Mouse (Mus musculus) CH12.LX (cell line): ENCODE results near the gene Pcsk6. TPM values are rescaled to one million over a fixed set of nuclear protein-coding genes. Genes with fewer than 3 reads are reported as not detected.

Experiments
- DNase-seq: peaks from one replicate; pipeline ENCODE4 v3.0.0-alpha.2; 2013; ENCODE audit errors: extremely low read depth
- H3K27ac ChIP-seq: 2 replicates; pipeline ENCODE4 v1.5.1; 2012; ENCODE audit warnings: low read depth, mild to moderate bottlenecking, control low read depth, moderate library complexity; ENCODE audit not compliant: insufficient read depth
- H3K27me3 ChIP-seq: replicated peaks from 2 replicates; pipeline ENCODE3; 2012; ENCODE audit warnings: inconsistent platforms
- H3K36me3 ChIP-seq, 2 experiments: replicated peaks in 1 of 2; 2 replicates each; pipeline versions ENCODE3 to v1.6.1; 2012; ENCODE audit warnings: inconsistent platforms in 1 of 2, low read length in 1 of 2, mild to moderate bottlenecking in 1 of 2, mixed read lengths in 1 of 2, moderate library complexity in 1 of 2; ENCODE audit not compliant: control insufficient read depth in 1 of 2, insufficient read depth in 1 of 2
- H3K4me1 ChIP-seq, 2 experiments: 2 replicates each; pipeline ENCODE4 v1.6.1; 2012; ENCODE audit warnings: inconsistent platforms in 1 of 2, moderate library complexity in 1 of 2; ENCODE audit not compliant: insufficient read depth in 2 of 2, control insufficient read depth in 1 of 2
- H3K4me2 ChIP-seq: 2 replicates; pipeline ENCODE4 v1.6.1; 2012; ENCODE audit warnings: low read depth, mild to moderate bottlenecking, control low read depth; ENCODE audit not compliant: poor library complexity, insufficient read depth, severe bottlenecking
- H3K4me3 ChIP-seq, 3 experiments: fragments of 150-350 bp in 1 of 3; sonication (generic) in 1 of 3; replicated peaks in 1 of 3; 2 replicates each; pipeline versions ENCODE3 to v1.5.1; 2011 to 2012; ENCODE audit warnings: low read depth in 2 of 3, low read length in 2 of 3, mild to moderate bottlenecking in 2 of 3, moderate library complexity in 2 of 3, control low read depth in 1 of 3, improper control_type of control experiment in 1 of 3, inconsistent platforms in 1 of 3, mixed read lengths in 1 of 3; ENCODE audit not compliant: poor library complexity in 1 of 3
- H3K79me2 ChIP-seq: replicated peaks from 2 replicates; pipeline ENCODE4 v1.6.1; 2012; ENCODE audit warnings: mild to moderate bottlenecking, moderate library complexity; ENCODE audit not compliant: control insufficient read depth, poor library complexity, insufficient read depth, severe bottlenecking; ENCODE audit errors: extremely low read depth
- H3K9ac ChIP-seq: 2 replicates; pipeline ENCODE4 v1.6.1; 2012; ENCODE audit warnings: low read depth, mild to moderate bottlenecking, control low read depth, moderate library complexity; ENCODE audit not compliant: insufficient read depth
- H3K9me3 ChIP-seq: replicated peaks from 2 replicates; pipeline ENCODE3; 2012; ENCODE audit warnings: low read length, inconsistent platforms, mixed read lengths
- CTCF ChIP-seq, 2 experiments: IDR thresholded peaks in 1 of 2; conservative IDR thresholded peaks in 1 of 2; 2 replicates each; pipeline ENCODE4 v1.5.1; 2011 to 2012; ENCODE audit warnings: low read depth in 2 of 2, low read length in 2 of 2, improper control_type of control experiment in 1 of 2, inconsistent platforms in 1 of 2, mild to moderate bottlenecking in 1 of 2, moderate library complexity in 1 of 2
- ELF1 ChIP-seq: IDR thresholded peaks from 2 replicates; pipeline ENCODE4 v1.6.1; 2014; ENCODE audit warnings: low read depth, mild to moderate bottlenecking, inconsistent platforms, low read length, improper control_type of control experiment
- GABPA ChIP-seq: IDR thresholded peaks from 2 replicates; pipeline ENCODE4 v1.6.1; 2012; ENCODE audit warnings: low read depth, low read length, improper control_type of control experiment, inconsistent platforms; ENCODE audit not compliant: insufficient replicate concordance
- HCFC1 ChIP-seq: IDR thresholded peaks from 2 replicates; pipeline ENCODE4 v1.6.1; 2012; ENCODE audit warnings: low read depth, mild to moderate bottlenecking, inconsistent platforms, low read length, improper control_type of control experiment
- JUN ChIP-seq: IDR thresholded peaks from 2 replicates; pipeline ENCODE4 v1.6.1; 2011; ENCODE audit warnings: low read depth, mild to moderate bottlenecking, low read length, improper control_type of control experiment, moderate library complexity; ENCODE audit not compliant: insufficient read depth
- KAT2A ChIP-seq: IDR thresholded peaks from 2 replicates; pipeline ENCODE4 v1.6.1; 2012; ENCODE audit warnings: low read length, improper control_type of control experiment, inconsistent platforms; ENCODE audit not compliant: insufficient replicate concordance
- MAX ChIP-seq: IDR thresholded peaks from 2 replicates; pipeline ENCODE4 v1.6.1; 2011; ENCODE audit warnings: low read length, improper control_type of control experiment
- MAZ ChIP-seq: IDR thresholded peaks from 2 replicates; pipeline ENCODE4 v1.6.1; 2012; ENCODE audit warnings: low read depth, mild to moderate bottlenecking, inconsistent platforms, low read length, improper control_type of control experiment, moderate library complexity
- MEF2A ChIP-seq: IDR thresholded peaks from 2 replicates; pipeline ENCODE4 v1.6.1; 2014; ENCODE audit warnings: low read depth, mild to moderate bottlenecking, inconsistent platforms, low read length, improper control_type of control experiment, borderline replicate concordance
- MYC ChIP-seq: IDR thresholded peaks from 2 replicates; pipeline ENCODE4 v1.6.1; 2011; ENCODE audit warnings: low read depth, mild to moderate bottlenecking, improper control_type of control experiment, low read length
- NELFE ChIP-seq: IDR thresholded peaks from 2 replicates; pipeline ENCODE4 v1.6.1; 2011; ENCODE audit warnings: low read depth, low read length, improper control_type of control experiment
- PAX5 ChIP-seq: IDR thresholded peaks from 2 replicates; pipeline ENCODE4 v1.6.1; 2012; ENCODE audit warnings: low read length, inconsistent platforms, mixed read lengths
- POLR2A ChIP-seq: IDR thresholded peaks from 2 replicates; pipeline ENCODE4 v1.6.1; 2011; ENCODE audit warnings: low read depth, mild to moderate bottlenecking, improper control_type of control experiment, low read length
- SIN3A ChIP-seq: IDR thresholded peaks from 2 replicates; pipeline ENCODE4 v1.6.1; 2012; ENCODE audit warnings: low read length, improper control_type of control experiment, inconsistent platforms
- TBP ChIP-seq: conservative IDR thresholded peaks from 2 replicates; pipeline ENCODE4 v1.6.1; 2011; ENCODE audit warnings: low read depth, low read length, improper control_type of control experiment
- TCF12 ChIP-seq: IDR thresholded peaks from 2 replicates; pipeline ENCODE4 v1.6.1; 2014; ENCODE audit warnings: low read depth, mild to moderate bottlenecking, inconsistent platforms, low read length, improper control_type of control experiment
- USF2 ChIP-seq: conservative IDR thresholded peaks from 2 replicates; pipeline ENCODE4 v1.6.1; 2011; ENCODE audit warnings: low read depth, low read length, improper control_type of control experiment
- ZC3H11A ChIP-seq: IDR thresholded peaks from 2 replicates; pipeline ENCODE4 v1.6.1; 2012; ENCODE audit warnings: low read depth, mild to moderate bottlenecking, inconsistent platforms, low read length, improper control_type of control experiment
- ZKSCAN1 ChIP-seq: IDR thresholded peaks from 2 replicates; pipeline ENCODE4 v1.6.1; 2012; ENCODE audit warnings: low read depth, inconsistent platforms, low read length, improper control_type of control experiment, borderline replicate concordance
- ZMIZ1 ChIP-seq: IDR thresholded peaks from 2 replicates; pipeline ENCODE4 v1.6.1; 2012; ENCODE audit warnings: low read depth, mild to moderate bottlenecking, inconsistent platforms, low read length, improper control_type of control experiment
- dilution Hi-C: fragments of 300-500 bp; cut with MboI; formaldehyde crosslinking; loops from 2 replicates; pipeline ENCODE4 v1.14.3; 2020; ENCODE audit warnings: low sequenced_read_pairs; ENCODE audit not compliant: extremely low pct_unique_long_range_greater_than_20kb, extremely low pct_ligation_motif_present
- in situ Hi-C: fragments of 300-500 bp; cut with MboI; formaldehyde crosslinking; loops from 3 replicates; pipeline ENCODE4 v1.14.3; 2019; ENCODE audit warnings: low sequenced_read_pairs, low pct_ligation_motif_present, low pct_unique_long_range_greater_than_20kb, mixed read lengths
- polyA plus RNA-seq: library from polyadenylated mRNA; unstranded; fragments of >175 nt; gene quantifications from 2 replicates; pipeline ENCODE4 v1.2.1, GENCODE M21; 2012; ENCODE audit warnings: low read depth; ENCODE audit not compliant: insufficient read length
- total RNA-seq, 2 experiments: library from RNA; depleted of rRNA; stranded (reverse); fragments of 300-350 nt in 1 of 2; fragments of >200 nt in 1 of 2; gene quantifications; 2 replicates each; pipeline ENCODE4 v1.2.3; 2012 to 2014

The Pcsk6 gene
- total and polyA plus RNA-seq, 3 experiments = not detected

GRCm38 (mm10) chr7:65977286-65977685 is 115.8 kb downstream of the Pcsk6 start:
- no peak for TF ChIP-seq TBP
- TF ChIP-seq PAX5 = no peak
- TF ChIP-seq SIN3A = no peak
- no peak for TF ChIP-seq KAT2A
- no peak for TF ChIP-seq ELF1
- no peak for TF ChIP-seq CTCF (conservative IDR thresholded peaks at IDR 0.05 in 1 of 2, IDR thresholded peaks at IDR 0.05 in 1 of 2; ENCODE audit: low read depth in 2 of 2, low read length in 2 of 2)
- no peak for TF ChIP-seq USF2
- TF ChIP-seq ZC3H11A = no peak
- TF ChIP-seq GABPA = no peak
- no peak for TF ChIP-seq POLR2A
- TF ChIP-seq, all 38 proteins: peak for 0
- dilution Hi-C loops = no loop called here
- DNase-seq = no peak

GRCm38 (mm10) chr7:65977977-65978376 is 116.4 kb downstream of the Pcsk6 start:
- no peak overlapping the region for H3K27ac ChIP-seq
- TF ChIP-seq MAZ (no peak), HCFC1 (no peak), SIN3A (no peak), CTCF (conservative IDR thresholded peaks at IDR 0.05 in 1 of 2, IDR thresholded peaks at IDR 0.05 in 1 of 2; ENCODE audit: low read depth in 2 of 2, low read length in 2 of 2) (no peak), ZMIZ1 (no peak)
- TF ChIP-seq, all 38 proteins: peak for 0
- H3K27me3 ChIP-seq = peaks cover 89% of the 10 kb centered on the region
- peaks cover 0 to 3% of the 10 kb centered on the region in 2 experiments; a peak in 1 of 4 replicates for H3K4me1 ChIP-seq
- in situ Hi-C loops = no loop called here
- no peak overlapping the region for H3K4me3 ChIP-seq
- H3K9me3 ChIP-seq = no peaks in the 10 kb centered on the region
- no peak for DNase-seq
- H3K36me3 ChIP-seq = no peaks in the 10 kb centered on the region
- H3K9ac ChIP-seq = no peak overlapping the region
- dilution Hi-C loops = no loop called here
- no peak overlapping the region for H3K4me2 ChIP-seq
- no peaks in the 10 kb centered on the region for H3K79me2 ChIP-seq

More at GRCm38 (mm10) chr7:65977286-65977685, 115.8 kb downstream of the Pcsk6 start:
- no peaks in the 10 kb centered on the region for H3K79me2 ChIP-seq
- H3K27me3 ChIP-seq = peaks cover 90% of the 10 kb centered on the region
- no peaks in the 10 kb centered on the region for H3K9me3 ChIP-seq
- no peaks in the 10 kb centered on the region for H3K36me3 ChIP-seq
- H3K4me2 ChIP-seq = no peak overlapping the region
- peaks cover 0 to 3% of the 10 kb centered on the region in 2 experiments; a peak in 1 of 4 replicates for H3K4me1 ChIP-seq
- no peak overlapping the region for H3K27ac ChIP-seq
- no peak overlapping the region for H3K4me3 ChIP-seq
- H3K9ac ChIP-seq = no peak overlapping the region
- in situ Hi-C loops = no loop called here

- in situ Hi-C loops = no loop called here
- TF ChIP-seq ZKSCAN1 = no peak
- TF ChIP-seq CTCF (conservative IDR thresholded peaks at IDR 0.05 in 1 of 2, IDR thresholded peaks at IDR 0.05 in 1 of 2; ENCODE audit: low read depth in 2 of 2, low read length in 2 of 2) = no peak
- TF ChIP-seq PAX5 = no peak
- TF ChIP-seq TCF12 = no peak
- TF ChIP-seq MEF2A = no peak
- TF ChIP-seq MAX = no peak
- TF ChIP-seq NELFE = no peak
- TF ChIP-seq MYC = no peak
- TF ChIP-seq MAZ = no peak
- no peak for TF ChIP-seq USF2
- no peak for TF ChIP-seq ZC3H11A
- no peak for TF ChIP-seq JUN
- Histone ChIP-seq H3K27ac (no peak overlapping the region), H3K9ac (no peak overlapping the region), H3K4me1 (peaks cover 0 to 3% of the 10 kb centered on the region in 2 experiments; a peak in 1 of 4 replicates), H3K36me3 (no peaks in the 10 kb centered on the region), H3K4me2 (no peak overlapping the region), H3K27me3 (peaks cover 90% of the 10 kb centered on the region), H3K79me2 (no peaks in the 10 kb centered on the region), H3K9me3 (no peaks in the 10 kb centered on the region), H3K4me3 (no peak overlapping the region)
- dilution Hi-C loops = no loop called here
- DNase-seq = no peak
Measured at GRCm38 (mm10) chr7:65978996-65979823, 117.7 kb downstream of the Pcsk6 start.
